Comparison of ENCODE assay signal across 10 mouse cellular contexts in genomic region chr13:57281504-57281903, GRCm38 (mm10).
DNase-seq lines count a peak whose midpoint lies in the region; ATAC-seq and TF ChIP-seq lines count a peak whose summit lies in the region.
"Had no signal": no experiment of that assay in that cellular context is flagged by ENCODE, and none has a peak within 500 bp of the region (broad histone marks: within the 10 kb centered on the region; RNA-seq: fewer than 3 reads in every experiment).

No protein-coding gene starts in this region.

- H3K4me1 ChIP-seq in kidney, adult 2 months (ENCODE audit: control insufficient read depth, insufficient read depth, low read length): no peaks in the 10 kb centered on the region
- H3K4me1 ChIP-seq in kidney, embryonic 15.5 days: no peaks in the 10 kb centered on the region
- 0 out of 2 replicates have a peak, but pooled peaks cover 5% of the 10 kb centered on the region for H3K4me1 ChIP-seq in limb, embryonic 11.5 days (ENCODE audit: control insufficient read depth, insufficient read depth, low read length)
- H3K4me1 ChIP-seq: embryonic facial prominence, embryonic 15.5 days; limb, embryonic 15.5 days had no signal

- H3K36me3 ChIP-seq in kidney, adult 2 months (ENCODE audit: control insufficient read depth, insufficient read depth, low read length): no peaks in the 10 kb centered on the region
- no peaks in the 10 kb centered on the region for H3K36me3 ChIP-seq in kidney, embryonic 15.5 days
- H3K36me3 ChIP-seq in limb, embryonic 11.5 days (ENCODE audit: control insufficient read depth, insufficient read depth, low read length): no peaks in the 10 kb centered on the region
- H3K36me3 ChIP-seq: embryonic facial prominence, embryonic 15.5 days; limb, embryonic 15.5 days had no signal

- intact Hi-C loops in heart, postnatal 14 days (cut with DNase I): loop anchor here (2.0 kb wide), 1 partner anchor 627 kb away; the partner anchor contains the start of gene Spock1

- ATAC-seq in kidney, embryonic 15.5 days (replicated peaks; ENCODE audit: low FRiP score): no peak
- no peak for ATAC-seq in limb, embryonic 11.5 days (ENCODE audit: insufficient number of reproducible peaks, low FRiP score, low TSS enrichment, low read depth)

- 26% methylated on average over 3 of the region's 3 CpGs for WGBS in kidney, adult 2 months
- 29% methylated on average over 3 of the region's 3 CpGs for WGBS in kidney, embryonic 15.5 days
- 34% methylated on average over 3 of the region's 3 CpGs for WGBS in limb, embryonic 11.5 days

- H3K9ac ChIP-seq in kidney, embryonic 15.5 days: no peak overlapping the region
- no peak overlapping the region for H3K9ac ChIP-seq in limb, embryonic 11.5 days (ENCODE audit: low read length)
- H3K9ac ChIP-seq: embryonic facial prominence, embryonic 15.5 days; limb, embryonic 15.5 days had no signal

- H3K27me3 ChIP-seq in kidney, adult 2 months (replicated peaks; ENCODE audit: control insufficient read depth, insufficient read depth, low read length): no peaks in the 10 kb centered on the region; the same call in 1 of the 2 replicates
- no peaks in the 10 kb centered on the region for H3K27me3 ChIP-seq in kidney, embryonic 15.5 days
- no peaks in the 10 kb centered on the region for H3K27me3 ChIP-seq in limb, embryonic 11.5 days (ENCODE audit: control insufficient read depth, insufficient read depth, low read length)
- H3K27me3 ChIP-seq: embryonic facial prominence, embryonic 15.5 days had no signal

- H3K9me3 ChIP-seq in kidney, embryonic 15.5 days (replicated peaks): no peaks in the 10 kb centered on the region
- H3K9me3 ChIP-seq in limb, embryonic 11.5 days (ENCODE audit: control insufficient read depth, low read length): no peaks in the 10 kb centered on the region
- H3K9me3 ChIP-seq: embryonic facial prominence, embryonic 15.5 days; limb, embryonic 15.5 days had no signal

- H3K4me2 ChIP-seq in kidney, embryonic 15.5 days: no peak overlapping the region
- no peak overlapping the region for H3K4me2 ChIP-seq in limb, embryonic 11.5 days (ENCODE audit: low read depth, severe bottlenecking)
- H3K4me2 ChIP-seq: embryonic facial prominence, embryonic 15.5 days; limb, embryonic 15.5 days had no signal

- H3K4me3 ChIP-seq in kidney, adult 2 months (ENCODE audit: insufficient read depth, low read depth, low read length): no peak overlapping the region
- no peak overlapping the region for H3K4me3 ChIP-seq in kidney, embryonic 15.5 days (replicated peaks)
- H3K4me3 ChIP-seq in limb, embryonic 11.5 days (ENCODE audit: low read depth, low read length): no peak overlapping the region
- H3K4me3 ChIP-seq: embryonic facial prominence, embryonic 15.5 days; limb, embryonic 15.5 days had no signal

- peak; percentile 33 for DNase-seq in kidney, adult 2 months
- peak; percentile 17 for DNase-seq in NIH3T3 (ENCODE audit: low read depth)
- DNase-seq in brain, embryonic 18.5 days (ENCODE audit: low read depth, low spot score): peak; percentile 47
- peak; percentile 29 to 54 for DNase-seq in heart, postnatal 14 days
- peak; percentile 74 for DNase-seq in limb, embryonic 11.5 days (ENCODE audit: low spot score)
- peak; percentile 29 for DNase-seq in telencephalon, adult 2 months (ENCODE audit: low read depth, low spot score)
- no peak for DNase-seq in gastrocnemius, postnatal 25 days

- TF ChIP-seq CTCF in kidney, adult 2 months (conservative IDR thresholded peaks at IDR 0.05; ENCODE audit: insufficient read depth, insufficient read length, low read depth, low read length): peak; percentile 43

- no peak overlapping the region for H3K27ac ChIP-seq in kidney, adult 2 months (ENCODE audit: insufficient read depth, low read depth, low read length)
- H3K27ac ChIP-seq in kidney, embryonic 15.5 days: no peak overlapping the region
- no peak overlapping the region for H3K27ac ChIP-seq in limb, embryonic 11.5 days (replicated peaks; ENCODE audit: low read depth, low read length)
- H3K27ac ChIP-seq: embryonic facial prominence, embryonic 15.5 days; limb, embryonic 15.5 days had no signal

- TF ChIP-seq POLR2A in kidney, adult 2 months (IDR thresholded peaks at IDR 0.05; ENCODE audit: low read depth, low read length): no peak
